Mouse (Mus musculus) forebrain, embryonic 11.5 days (tissue): ENCODE measurements around the gene Evpl. TPM values are rescaled to one million over a fixed set of nuclear protein-coding genes. Genes with fewer than 3 reads are reported as not detected.

Experiments used
- ATAC-seq: fragments of 200-750 bp; cut with Nextera tagmentation; replicated peaks from 2 replicates; pipeline ENCODE4 v1.8.0; 2017; ENCODE audit warnings: moderate TSS enrichment; ENCODE audit not compliant: low FRiP score
- DNase-seq: peaks from one replicate; pipeline ENCODE4 v3.0.0-alpha.2; 2017; ENCODE audit warnings: low spot score
- H3K27ac ChIP-seq: fragments of 300-500 bp; sonication (generic); 2 replicates; pipeline ENCODE4 v1.5.1; 2014; ENCODE audit warnings: low read depth, low read length
- H3K27me3 ChIP-seq: fragments of 300-500 bp; sonication (generic); 2 replicates; pipeline ENCODE4 v1.6.1; 2014; ENCODE audit warnings: mild to moderate bottlenecking, low read length, mixed read lengths; ENCODE audit not compliant: control insufficient read depth, insufficient read depth
- H3K36me3 ChIP-seq: fragments of 300-500 bp; sonication (generic); 2 replicates; pipeline ENCODE4 v1.6.1; 2014; ENCODE audit warnings: mild to moderate bottlenecking, low read length, moderate library complexity, mixed read lengths; ENCODE audit not compliant: control insufficient read depth, insufficient read depth
- H3K4me1 ChIP-seq: fragments of 300-500 bp; sonication (generic); replicated peaks from 2 replicates; pipeline ENCODE4 v1.6.1; 2014; ENCODE audit warnings: low read length, mixed read lengths; ENCODE audit not compliant: control insufficient read depth, insufficient read depth
- H3K4me2 ChIP-seq: fragments of 300-500 bp; sonication (generic); 2 replicates; pipeline ENCODE4 v1.6.1; 2014; ENCODE audit warnings: low read depth, mild to moderate bottlenecking, low read length, moderate library complexity, mixed read lengths; ENCODE audit not compliant: severe bottlenecking
- H3K4me3 ChIP-seq: fragments of 300-500 bp; sonication (generic); 2 replicates; pipeline ENCODE4 v1.5.1; 2014; ENCODE audit warnings: low read depth, low read length
- H3K9ac ChIP-seq: fragments of 300-500 bp; sonication (generic); 2 replicates; pipeline ENCODE4 v1.6.1; 2014; ENCODE audit warnings: low read length
- H3K9me3 ChIP-seq: fragments of 300-500 bp; sonication (generic); 2 replicates; pipeline ENCODE4 v1.6.1; 2016; ENCODE audit warnings: low read length, mixed read lengths; ENCODE audit not compliant: control insufficient read depth
- WGBS: fragments of 180-500 bp; shearing (Covaris S2); extraction: QIAGEN DNeasy Blood & Tissue Kit; methylation state at CpG from one replicate; pipeline ENCODE4 v1.1.7; 2014; 5-methylcytosine and 5-hydroxymethylcytosine counted together
- polyA plus RNA-seq: library from polyadenylated mRNA; unstranded; fragments of >200 nt; fragmentation: Nextera tagmentation; extraction: Ambion mirVana; gene quantifications from 2 replicates; pipeline ENCODE4 v1.2.1, GENCODE M21; 2014

Gene Evpl
- 0.61 and 0.80 TPM in 2 replicates for polyA plus RNA-seq

- H3K4me3 ChIP-seq = no peak within 1 kb of the TSS
- WGBS = 12% methylated on average over 28 of the region's 31 CpGs
- ATAC-seq (no peak), DNase-seq (no peak)
- no peaks in the 10 kb centered on the region for H3K36me3 ChIP-seq
- H3K9ac ChIP-seq = no peak within 1 kb of the TSS
- no peak within 1 kb of the TSS for H3K27ac ChIP-seq
- no peaks in the 10 kb centered on the region for H3K9me3 ChIP-seq
- H3K27me3 ChIP-seq = peaks cover 7% of the 10 kb centered on the region
- H3K4me2 ChIP-seq = 0 out of 2 replicates have a peak within 1 kb of the TSS, but pooled peaks have one; percentile 15
- peaks cover 3% of the 10 kb centered on the region; the same call in 1 of the 2 replicates for H3K4me1 ChIP-seq
Observed at GRCm38 (mm10) chr11:116237742-116238395, at the start of gene Evpl. Gene Evpl, minus strand, starts transcription at chr11:116238077.

GRCm38 (mm10) chr11:116287351-116287750 is 49.5 kb upstream of the Evpl start:
- H3K9me3 ChIP-seq = no peaks in the 10 kb centered on the region
- H3K27me3 ChIP-seq = peaks cover 24% of the 10 kb centered on the region
- H3K9ac ChIP-seq = no peak overlapping the region
- ATAC-seq = no peak
- no peaks in the 10 kb centered on the region for H3K4me1 ChIP-seq
- no peak overlapping the region for H3K4me2 ChIP-seq
- 71% methylated on average over 5 of the region's 5 CpGs for WGBS
- no peak overlapping the region for H3K27ac ChIP-seq
- no peak for DNase-seq
- H3K36me3 ChIP-seq = no peaks in the 10 kb centered on the region
- no peak overlapping the region for H3K4me3 ChIP-seq

- Histone ChIP-seq H3K4me2 (no peak overlapping the region), H3K9ac (no peak overlapping the region), H3K36me3 (no peaks in the 10 kb centered on the region), H3K27ac (no peak overlapping the region), H3K4me1 (peaks cover 9% of the 10 kb centered on the region; the same call in 1 of the 2 replicates), H3K9me3 (no peaks in the 10 kb centered on the region), H3K4me3 (no peak overlapping the region), H3K27me3 (peaks cover 40% of the 10 kb centered on the region)
- no peak for DNase-seq
- WGBS = 70% methylated on average over 7 of the region's 7 CpGs
- no peak for ATAC-seq
Observed at GRCm38 (mm10) chr11:116285770-116286191, 47.9 kb upstream of the Evpl start.

GRCm38 (mm10) chr11:116283982-116284381 is 46.1 kb upstream of the Evpl start:
- 68% methylated on average over 6 of the region's 6 CpGs for WGBS
- Histone ChIP-seq H3K9me3 (no peaks in the 10 kb centered on the region), H3K4me3 (no peak overlapping the region), H3K9ac (no peak overlapping the region), H3K4me2 (no peak overlapping the region), H3K4me1 (peaks cover 9% of the 10 kb centered on the region; the same call in 1 of the 2 replicates), H3K27ac (no peak overlapping the region), H3K36me3 (no peaks in the 10 kb centered on the region), H3K27me3 (peaks cover 49% of the 10 kb centered on the region)
- ATAC-seq (no peak), DNase-seq (no peak)

- ATAC-seq (no peak), DNase-seq (no peak)
- Histone ChIP-seq H3K4me1 (peaks cover 9% of the 10 kb centered on the region; the same call in 1 of the 2 replicates), H3K36me3 (no peaks in the 10 kb centered on the region), H3K4me3 (no peak overlapping the region), H3K9ac (no peak overlapping the region), H3K9me3 (no peaks in the 10 kb centered on the region), H3K27ac (no peak overlapping the region), H3K27me3 (peaks cover 49% of the 10 kb centered on the region), H3K4me2 (no peak overlapping the region)
- 9% methylated on average over 48 of the region's 48 CpGs for WGBS
Observed at GRCm38 (mm10) chr11:116282912-116283521, 45.1 kb upstream of the Evpl start.

- Histone ChIP-seq H3K36me3 (no peaks in the 10 kb centered on the region), H3K27me3 (peaks cover 49% of the 10 kb centered on the region), H3K4me2 (peak overlapping the region; percentile 39; the same call in 1 of the 2 replicates), H3K9ac (no peak overlapping the region), H3K4me3 (no peak overlapping the region), H3K9me3 (no peaks in the 10 kb centered on the region), H3K27ac (no peak overlapping the region), H3K4me1 (peaks cover 9% of the 10 kb centered on the region; the same call in 1 of the 2 replicates)
- 3% methylated on average over 11 of the region's 11 CpGs for WGBS
- DNase-seq (no peak), ATAC-seq (no peak)
Observed at GRCm38 (mm10) chr11:116282089-116282488, 44.2 kb upstream of the Evpl start.

- Histone ChIP-seq H3K9ac (no peak overlapping the region), H3K4me3 (peak overlapping the region; percentile 23)
- ATAC-seq = no peak
Observed at GRCm38 (mm10) chr11:116281671-116282070, 43.8 kb upstream of the Evpl start.

GRCm38 (mm10) chr11:116280751-116281663 is 43.1 kb upstream of the Evpl start, which contains the start of gene Galr2:
Gene Galr2, plus strand, starts transcription at chr11:116280939.
- Histone ChIP-seq H3K27me3 (peaks cover 49% of the 10 kb centered on the region), H3K9ac (no peak within 1 kb of the TSS), H3K36me3 (no peaks in the 10 kb centered on the region), H3K4me2 (peak within 1 kb of the TSS; percentile 39), H3K9me3 (no peaks in the 10 kb centered on the region), H3K27ac (no peak within 1 kb of the TSS), H3K4me3 (peak within 1 kb of the TSS; percentile 23), H3K4me1 (peaks cover 9% of the 10 kb centered on the region; the same call in 1 of the 2 replicates)
- WGBS = 6% methylated on average over 48 of the region's 48 CpGs
- DNase-seq (no peak), ATAC-seq (no peak)

More at GRCm38 (mm10) chr11:116281671-116282070, 43.8 kb upstream of the Evpl start:
- no peak overlapping the region for H3K27ac ChIP-seq
- no peaks in the 10 kb centered on the region for H3K9me3 ChIP-seq
- H3K4me1 ChIP-seq = peaks cover 9% of the 10 kb centered on the region; the same call in 1 of the 2 replicates
- peaks cover 49% of the 10 kb centered on the region for H3K27me3 ChIP-seq
- no peak for DNase-seq
- peak overlapping the region; percentile 39 for H3K4me2 ChIP-seq
- no peaks in the 10 kb centered on the region for H3K36me3 ChIP-seq
- WGBS = 4% methylated on average over 18 of the region's 18 CpGs
